Mouse (Mus musculus): ENCODE results near the gene Dmc1. TPM values are rescaled to one million over a fixed set of nuclear protein-coding genes. Genes with fewer than 3 reads are reported as not detected.

Dmc1 gene
- polyA plus RNA-seq, 1 experiment = not detected

- no peak overlapping the region for H3K4me3 ChIP-seq (ENCODE audit: insufficient read depth, poor library complexity, severe bottlenecking)
- TF ChIP-seq CEBPB (IDR thresholded peaks at IDR 0.05; ENCODE audit: low read depth) (no peak), MAX (IDR thresholded peaks at IDR 0.05) (no peak), MYOG (IDR thresholded peaks at IDR 0.05; ENCODE audit: control insufficient read depth, extremely low read depth, insufficient read length) (no peak), CTCF (IDR thresholded peaks at IDR 0.05; ENCODE audit: control insufficient read depth, insufficient read depth, insufficient read length) (no peak), USF1 (IDR thresholded peaks at IDR 0.05; ENCODE audit: low read depth) (no peak), MYOD1 (IDR thresholded peaks at IDR 0.05; ENCODE audit: control insufficient read depth, insufficient read length, low read depth) (no peak), FOSL1 (IDR thresholded peaks at IDR 0.05; ENCODE audit: insufficient read depth, low read length, poor library complexity, severe bottlenecking) (no peak)
- no peaks in the 10 kb centered on the region for H3K36me3 ChIP-seq (ENCODE audit: control insufficient read depth, insufficient read depth)
Observed at GRCm38 (mm10) chr15:79630471-79630870, 25.6 kb upstream of the Dmc1 start.

GRCm38 (mm10) chr15:79619770-79620414 lies 15.0 kb upstream of the Dmc1 start:
- Histone ChIP-seq H3K4me3 (ENCODE audit: insufficient read depth, poor library complexity, severe bottlenecking) (no peak overlapping the region), H3K36me3 (ENCODE audit: control insufficient read depth, insufficient read depth) (no peaks in the 10 kb centered on the region), H3ac (ENCODE audit: control insufficient read depth, insufficient read length, low read depth) (no peak overlapping the region), H3K27me3 (ENCODE audit: control insufficient read depth, insufficient read depth, insufficient read length) (peaks cover 24% of the 10 kb centered on the region), H3K79me2 (ENCODE audit: control insufficient read depth, insufficient read depth) (no peaks in the 10 kb centered on the region), H3K79me3 (ENCODE audit: low read depth) (no peaks in the 10 kb centered on the region)
- TF ChIP-seq MYOG (IDR thresholded peaks at IDR 0.05; ENCODE audit: control insufficient read depth, extremely low read depth, insufficient read length) (no peak), FOSL1 (IDR thresholded peaks at IDR 0.05; ENCODE audit: insufficient read depth, low read length, poor library complexity, severe bottlenecking) (no peak), CEBPB (IDR thresholded peaks at IDR 0.05; ENCODE audit: low read depth) (no peak), MAX (IDR thresholded peaks at IDR 0.05) (no peak), CTCF (IDR thresholded peaks at IDR 0.05; ENCODE audit: control insufficient read depth, insufficient read depth, insufficient read length) (no peak), USF1 (IDR thresholded peaks at IDR 0.05; ENCODE audit: low read depth) (no peak), MYOD1 (IDR thresholded peaks at IDR 0.05; ENCODE audit: control insufficient read depth, insufficient read length, low read depth) (no peak)

More at GRCm38 (mm10) chr15:79630471-79630870, 25.6 kb upstream of the Dmc1 start:
- Histone ChIP-seq H3K79me3 (ENCODE audit: low read depth) (no peaks in the 10 kb centered on the region), H3K79me2 (ENCODE audit: control insufficient read depth, insufficient read depth) (no peaks in the 10 kb centered on the region), H3ac (ENCODE audit: control insufficient read depth, insufficient read length, low read depth) (no peak overlapping the region), H3K27me3 (ENCODE audit: control insufficient read depth, insufficient read depth, insufficient read length) (peaks cover 3% of the 10 kb centered on the region)

- Histone ChIP-seq H3K79me2 (ENCODE audit: control insufficient read depth, insufficient read depth) (no peaks in the 10 kb centered on the region), H3K27me3 (ENCODE audit: control insufficient read depth, insufficient read depth, insufficient read length) (peaks cover 20% of the 10 kb centered on the region), H3K36me3 (ENCODE audit: control insufficient read depth, insufficient read depth) (no peaks in the 10 kb centered on the region), H3ac (ENCODE audit: control insufficient read depth, insufficient read length, low read depth) (no peak overlapping the region), H3K79me3 (ENCODE audit: low read depth) (no peaks in the 10 kb centered on the region), H3K4me3 (ENCODE audit: insufficient read depth, poor library complexity, severe bottlenecking) (no peak overlapping the region)
- TF ChIP-seq MYOG (IDR thresholded peaks at IDR 0.05; ENCODE audit: control insufficient read depth, extremely low read depth, insufficient read length) (no peak), CEBPB (IDR thresholded peaks at IDR 0.05; ENCODE audit: low read depth) (no peak), CTCF (IDR thresholded peaks at IDR 0.05; ENCODE audit: control insufficient read depth, insufficient read depth, insufficient read length) (no peak), USF1 (IDR thresholded peaks at IDR 0.05; ENCODE audit: low read depth) (no peak), FOSL1 (IDR thresholded peaks at IDR 0.05; ENCODE audit: insufficient read depth, low read length, poor library complexity, severe bottlenecking) (no peak), MAX (IDR thresholded peaks at IDR 0.05) (no peak), MYOD1 (IDR thresholded peaks at IDR 0.05; ENCODE audit: control insufficient read depth, insufficient read length, low read depth) (no peak)
Observed at GRCm38 (mm10) chr15:79618456-79618855, 13.5 kb upstream of the Dmc1 start.

- H3K36me3 ChIP-seq (ENCODE audit: control insufficient read depth, insufficient read depth) = no peaks in the 10 kb centered on the region
- TF ChIP-seq USF1 (IDR thresholded peaks at IDR 0.05; ENCODE audit: low read depth) (no peak), MAX (IDR thresholded peaks at IDR 0.05) (no peak), MYOD1 (IDR thresholded peaks at IDR 0.05; ENCODE audit: control insufficient read depth, insufficient read length, low read depth) (no peak), CEBPB (IDR thresholded peaks at IDR 0.05; ENCODE audit: low read depth) (no peak), CTCF (IDR thresholded peaks at IDR 0.05; ENCODE audit: control insufficient read depth, insufficient read depth, insufficient read length) (no peak), MYOG (IDR thresholded peaks at IDR 0.05; ENCODE audit: control insufficient read depth, extremely low read depth, insufficient read length) (no peak), FOSL1 (IDR thresholded peaks at IDR 0.05; ENCODE audit: insufficient read depth, low read length, poor library complexity, severe bottlenecking) (no peak)
- H3K4me3 ChIP-seq (ENCODE audit: insufficient read depth, poor library complexity, severe bottlenecking) = no peak overlapping the region
- no peaks in the 10 kb centered on the region for H3K79me3 ChIP-seq (ENCODE audit: low read depth)
- peaks cover 12% of the 10 kb centered on the region for H3K27me3 ChIP-seq (ENCODE audit: control insufficient read depth, insufficient read depth, insufficient read length)
- no peak overlapping the region for H3ac ChIP-seq (ENCODE audit: control insufficient read depth, insufficient read length, low read depth)
- H3K79me2 ChIP-seq (ENCODE audit: control insufficient read depth, insufficient read depth) = no peaks in the 10 kb centered on the region
Observed at GRCm38 (mm10) chr15:79617135-79617534, 12.2 kb upstream of the Dmc1 start.

- TF ChIP-seq CEBPB (IDR thresholded peaks at IDR 0.05; ENCODE audit: low read depth) (no peak), MYOG (IDR thresholded peaks at IDR 0.05; ENCODE audit: control insufficient read depth, extremely low read depth, insufficient read length) (no peak), CTCF (IDR thresholded peaks at IDR 0.05; ENCODE audit: control insufficient read depth, insufficient read depth, insufficient read length) (no peak), USF1 (IDR thresholded peaks at IDR 0.05; ENCODE audit: low read depth) (no peak), FOSL1 (IDR thresholded peaks at IDR 0.05; ENCODE audit: insufficient read depth, low read length, poor library complexity, severe bottlenecking) (no peak), MAX (IDR thresholded peaks at IDR 0.05) (no peak), MYOD1 (IDR thresholded peaks at IDR 0.05; ENCODE audit: control insufficient read depth, insufficient read length, low read depth) (no peak)
- Histone ChIP-seq H3K27me3 (ENCODE audit: control insufficient read depth, insufficient read depth, insufficient read length) (peaks cover 10% of the 10 kb centered on the region), H3K79me3 (ENCODE audit: low read depth) (no peaks in the 10 kb centered on the region)
Observed at GRCm38 (mm10) chr15:79616729-79617128, 11.8 kb upstream of the Dmc1 start.

More at GRCm38 (mm10) chr15:79616729-79617128, 11.8 kb upstream of the Dmc1 start:
- Histone ChIP-seq H3ac (ENCODE audit: control insufficient read depth, insufficient read length, low read depth) (no peak overlapping the region), H3K36me3 (ENCODE audit: control insufficient read depth, insufficient read depth) (no peaks in the 10 kb centered on the region), H3K4me3 (ENCODE audit: insufficient read depth, poor library complexity, severe bottlenecking) (no peak overlapping the region), H3K79me2 (ENCODE audit: control insufficient read depth, insufficient read depth) (no peaks in the 10 kb centered on the region)

All from C2C12 (cell line).